Mouse (Mus musculus): ENCODE results near the gene Cdr2l.

DNA sequence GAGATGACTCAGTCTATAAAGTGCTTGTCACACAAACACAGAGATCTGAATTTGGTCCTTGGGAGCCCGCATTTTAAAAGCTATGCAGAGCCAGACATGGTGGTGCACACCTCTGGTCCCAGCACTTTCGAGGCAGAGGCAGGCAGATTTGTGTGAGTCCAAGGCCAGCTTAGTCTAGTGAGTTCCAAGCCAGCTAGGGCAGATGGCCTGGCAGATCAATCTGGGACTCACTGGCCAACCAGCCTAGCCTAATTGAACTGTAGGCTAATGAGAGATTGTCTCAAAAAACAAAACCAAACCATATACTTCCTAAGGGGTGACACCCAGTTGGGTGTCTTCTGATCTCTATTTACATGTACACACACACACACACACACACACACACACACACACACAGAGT lies 40.5 kb upstream of the Cdr2l start:
- no peak for TF ChIP-seq POLR2A (IDR thresholded peaks at IDR 0.05; ENCODE audit: extremely low read depth, insufficient read depth, low read length)
- no peak for TF ChIP-seq CTCF (IDR thresholded peaks at IDR 0.05; ENCODE audit: low read depth, low read length)
